Mouse (Mus musculus) natural killer cell, adult 2 months (primary cell): ENCODE measurements around the gene 1700030K09Rik.

ENCODE experiments used
- DNase-seq, 2 experiments: peaks; one replicate each; pipeline ENCODE4 v3.0.0; 2022; ENCODE audit warnings: low spot score in 2 of 2

The 1700030K09Rik gene

DNA sequence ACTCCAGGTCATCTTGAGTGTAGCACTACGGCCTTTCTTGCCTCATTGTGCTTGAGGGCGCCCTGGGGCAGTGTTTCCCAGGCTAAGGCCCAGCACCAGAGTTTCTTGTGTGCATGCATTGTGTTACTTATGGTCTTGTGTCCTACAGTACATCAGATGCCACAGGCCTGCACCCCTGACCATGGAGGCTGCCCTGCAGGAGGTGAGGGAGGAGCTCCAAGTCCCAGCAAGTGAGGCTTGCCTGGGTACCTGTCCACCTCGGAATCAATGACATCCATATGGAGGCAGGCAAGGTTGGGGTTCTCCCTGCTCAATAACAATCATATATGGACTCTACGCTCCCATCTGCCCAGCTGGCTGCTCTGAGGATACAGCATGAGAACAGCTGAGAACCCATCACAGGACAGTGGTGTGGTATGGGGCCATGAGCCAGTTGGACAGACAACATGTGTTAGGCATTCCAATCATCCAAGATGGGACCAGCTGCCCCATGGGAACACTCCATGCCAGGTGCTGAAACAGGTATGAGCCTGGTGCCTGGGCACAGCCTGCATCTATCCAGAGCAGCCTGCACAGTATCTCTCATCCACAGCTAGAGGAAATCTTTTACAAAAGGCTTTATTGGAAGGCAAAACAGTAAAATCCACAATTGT is 16.3 kb downstream of the 1700030K09Rik start:
- DNase-seq: no peak

GRCm38 (mm10) chr8:72464211-72464610 is 20.5 kb downstream of the 1700030K09Rik start:
- no peak for DNase-seq

DNA sequence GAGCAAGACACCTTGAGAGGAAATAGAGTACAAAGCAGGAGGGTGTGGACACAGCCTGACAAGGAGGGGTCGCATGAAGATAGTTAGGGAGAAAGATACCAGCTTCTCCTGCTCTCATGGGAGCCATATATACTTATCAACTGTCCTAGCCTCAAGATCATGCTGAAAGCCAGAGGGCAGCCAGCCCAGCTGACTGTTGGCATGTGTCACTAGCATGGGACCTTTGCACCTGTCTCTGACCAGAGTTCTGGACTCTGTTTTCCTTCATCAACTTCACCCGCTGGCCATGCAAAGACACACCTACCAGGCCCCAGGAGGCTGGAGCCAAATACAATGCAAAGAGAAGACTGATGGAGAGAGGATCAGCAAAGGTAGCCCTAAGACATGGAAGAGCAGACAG is 25.6 kb downstream of the 1700030K09Rik start:
- DNase-seq: no peak

- no peak for DNase-seq
These were observed 26.3 kb downstream of the 1700030K09Rik start for GRCm38 (mm10) chr8:72469984-72470383.

DNA sequence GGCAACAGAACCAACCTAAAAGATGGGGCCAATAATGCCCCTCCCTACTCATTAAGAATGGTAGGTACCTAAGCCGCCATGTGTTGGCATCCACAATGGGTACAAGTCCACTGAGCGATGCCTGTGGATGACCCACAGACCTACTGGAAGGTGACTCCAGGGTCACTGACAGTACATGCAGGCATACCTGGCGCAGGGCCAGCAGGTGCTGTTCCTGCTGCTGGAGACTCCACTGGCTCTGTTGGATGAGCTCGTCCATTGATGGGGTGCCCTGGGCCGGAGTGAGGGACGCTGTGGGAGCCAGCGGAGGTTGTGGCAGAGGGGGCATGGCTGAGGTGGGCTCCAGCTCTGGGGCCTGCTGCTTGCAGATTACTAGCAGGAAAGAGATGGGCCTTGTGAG is 27.0 kb downstream of the 1700030K09Rik start:
- DNase-seq: no peak

GRCm38 (mm10) chr8:72474826-72475546 is 31.3 kb downstream of the 1700030K09Rik start, which contains the start of gene Cherp:
Gene Cherp, minus strand, starts transcription at chr8:72475226.
- DNase-seq: peak; percentile 96 to 97

DNA sequence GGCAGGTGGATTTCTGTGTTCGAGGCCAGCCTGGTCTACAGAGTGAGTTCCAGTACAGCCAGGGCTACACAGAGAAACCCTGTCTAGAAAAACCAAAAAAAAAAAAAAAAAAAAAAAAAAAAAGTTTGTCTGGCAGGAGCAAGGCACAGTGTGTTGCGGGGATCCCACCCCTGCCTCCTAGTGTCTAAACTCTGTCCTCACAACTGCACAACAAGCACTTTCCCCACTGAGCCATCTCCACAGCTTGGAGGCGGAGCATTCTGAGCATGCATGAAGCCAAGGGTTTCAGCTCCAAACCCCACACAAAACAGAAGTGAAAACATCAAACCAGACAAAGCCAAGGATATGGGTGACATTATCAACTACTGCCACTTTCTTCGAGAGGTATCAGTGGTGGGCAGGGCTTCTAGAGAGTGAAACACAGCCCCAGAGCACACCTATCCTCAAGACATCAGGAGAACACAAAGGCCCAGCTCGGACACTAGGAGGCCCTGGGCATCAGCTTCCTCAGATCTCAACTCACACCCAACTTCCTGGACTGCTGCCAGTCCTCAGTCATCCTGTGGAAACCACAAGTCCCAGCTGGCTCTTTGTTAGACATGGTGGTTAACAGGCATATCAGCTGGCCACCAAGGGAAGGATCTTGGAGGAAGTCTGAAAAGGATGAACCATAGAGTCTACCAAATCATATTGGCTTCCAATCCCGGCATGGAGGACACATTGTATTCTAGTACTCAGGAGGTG is 41.9 kb downstream of the 1700030K09Rik start:
- peak; percentile 15 to 30 for DNase-seq

DNA sequence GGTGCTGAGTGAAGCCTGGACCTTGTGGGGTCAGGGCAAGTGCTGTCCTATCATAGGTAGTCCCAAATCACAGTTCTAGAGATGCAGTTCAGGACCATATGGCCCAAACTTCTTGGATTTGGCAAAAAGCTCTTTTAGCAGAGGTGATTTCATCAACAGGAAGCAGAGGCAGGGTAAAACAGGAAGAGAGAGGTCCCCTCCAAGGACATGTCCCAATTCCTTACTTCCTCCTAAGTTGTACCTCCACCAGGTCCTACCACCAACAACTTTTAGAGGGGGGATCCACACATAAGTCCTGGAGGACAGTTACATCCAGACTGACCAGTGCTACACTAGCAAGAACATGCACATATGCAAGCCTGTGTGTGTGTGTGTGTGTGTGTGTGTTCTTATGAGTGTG is 43.3 kb downstream of the 1700030K09Rik start:
- DNase-seq: no peak

- no peak for DNase-seq
These were observed 47.3 kb downstream of the 1700030K09Rik start for GRCm38 (mm10) chr8:72491017-72491416.

- DNase-seq: peak; percentile 64 to 65
These were observed 48.3 kb downstream of the 1700030K09Rik start, which contains the start of gene Slc35e1 for GRCm38 (mm10) chr8:72491680-72492621. Gene Slc35e1, minus strand, starts transcription at chr8:72492614.

GRCm38 (mm10) chr8:72492622-72493081 is 49.0 kb downstream of the 1700030K09Rik start:
- peak; percentile 99 for DNase-seq

DNA sequence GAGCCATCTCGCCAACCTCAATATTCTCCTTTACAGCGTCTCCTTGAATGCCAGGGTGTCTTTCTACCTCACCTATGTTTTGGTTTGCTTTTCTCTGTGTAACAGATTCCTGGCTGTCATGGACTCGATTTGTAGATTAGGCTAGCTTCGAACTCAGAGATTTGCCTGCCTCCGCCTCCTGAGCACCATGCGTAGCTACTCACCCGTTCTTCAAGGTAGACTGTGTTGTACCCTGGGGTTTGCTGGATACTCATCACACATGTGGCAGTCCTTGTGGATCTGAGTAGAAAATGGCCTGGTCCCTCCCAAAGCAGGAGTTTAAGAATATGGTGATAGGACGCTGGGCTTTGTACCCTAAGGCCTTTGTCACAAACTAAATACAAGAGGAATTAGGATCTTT is 49.7 kb downstream of the 1700030K09Rik start:
- no peak for DNase-seq

GRCm38 (mm10) chr8:72495411-72496111 is 51.9 kb downstream of the 1700030K09Rik start:
- DNase-seq: no peak

GRCm38 (mm10) chr8:72496217-72496616 is 52.5 kb downstream of the 1700030K09Rik start:
- no peak for DNase-seq

DNA sequence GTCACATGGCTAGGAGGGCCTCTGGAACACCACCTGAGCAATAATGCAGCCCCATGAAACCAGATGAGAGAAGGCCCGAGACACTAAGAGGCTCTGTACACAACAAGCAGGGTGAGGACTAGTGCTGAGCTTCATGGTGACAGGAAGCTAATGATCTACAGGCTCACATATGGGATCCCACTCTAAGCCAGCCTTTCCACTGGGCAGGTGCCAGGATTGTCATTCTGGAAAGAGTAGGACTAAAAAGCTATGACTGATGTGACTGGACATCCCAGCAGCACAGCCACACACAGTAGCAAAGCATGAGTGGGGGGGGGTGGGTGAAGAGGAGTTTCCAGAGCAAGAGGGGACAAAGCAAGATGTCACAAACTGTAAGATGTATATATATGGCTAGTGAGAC is 54.2 kb downstream of the 1700030K09Rik start:
- DNase-seq: no peak

GRCm38 (mm10) chr8:72498527-72498926 is 54.8 kb downstream of the 1700030K09Rik start:
- no peak for DNase-seq

GRCm38 (mm10) chr8:72499521-72500284 is 56.0 kb downstream of the 1700030K09Rik start:
- DNase-seq: no peak

GRCm38 (mm10) chr8:72500521-72500931 is 56.8 kb downstream of the 1700030K09Rik start:
- DNase-seq: no peak

DNA sequence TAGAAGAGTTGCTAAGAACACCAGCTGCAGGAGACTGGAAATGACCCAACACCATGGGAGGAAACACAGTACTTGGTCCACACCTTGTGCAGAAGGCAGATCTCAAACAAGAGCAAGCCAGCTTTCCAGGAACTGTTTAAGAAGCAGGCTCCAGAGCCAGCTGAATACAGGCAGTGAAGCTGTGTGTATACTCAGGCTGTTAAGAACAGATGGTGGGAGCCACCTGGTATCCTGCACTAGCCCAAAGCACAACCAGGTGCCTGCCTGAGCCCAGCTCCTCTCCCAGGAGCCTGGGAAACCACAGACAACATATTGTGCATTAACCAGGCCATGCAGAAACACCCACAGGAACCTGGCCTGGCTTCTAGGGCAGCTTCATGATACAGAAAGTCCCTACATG is 60.5 kb downstream of the 1700030K09Rik start:
- no peak for DNase-seq
